Mouse (Mus musculus) C2C12 (cell line): ENCODE data around the gene Atp2c1. TPM values are rescaled to one million over a fixed set of nuclear protein-coding genes. Genes with fewer than 3 reads are reported as not detected.

Experiments
- H3K27me3 ChIP-seq: one replicate; pipeline ENCODE4 v1.6.1; 2011; ENCODE audit not compliant: control insufficient read depth, insufficient read depth, insufficient read length
- H3K36me3 ChIP-seq: one replicate; pipeline ENCODE4 v1.6.1; 2011; ENCODE audit not compliant: control insufficient read depth, insufficient read depth
- H3K4me3 ChIP-seq: one replicate; pipeline ENCODE4 v1.5.1; 2011; ENCODE audit warnings: mild to moderate bottlenecking, control low read depth; ENCODE audit not compliant: poor library complexity, insufficient read depth, severe bottlenecking
- H3K79me2 ChIP-seq: one replicate; pipeline ENCODE4 v1.6.1; 2011; ENCODE audit not compliant: control insufficient read depth, insufficient read depth
- H3K79me3 ChIP-seq: one replicate; pipeline ENCODE4 v1.6.1; 2011; ENCODE audit warnings: low read depth, control low read depth
- H3ac ChIP-seq: one replicate; pipeline ENCODE3; 2011; ENCODE audit warnings: low read depth; ENCODE audit not compliant: control insufficient read depth, insufficient read length
- CEBPB ChIP-seq: IDR thresholded peaks from one replicate; pipeline ENCODE4 v1.6.1; 2011; ENCODE audit warnings: low read depth, mild to moderate bottlenecking, control low read depth, moderate library complexity
- CTCF ChIP-seq: IDR thresholded peaks from one replicate; pipeline ENCODE4 v1.5.1; 2011; ENCODE audit not compliant: control insufficient read depth, insufficient read depth, insufficient read length
- FOSL1 ChIP-seq: IDR thresholded peaks from one replicate; pipeline ENCODE4 v1.8.0; 2011; ENCODE audit warnings: mild to moderate bottlenecking, low read length; ENCODE audit not compliant: poor library complexity, insufficient read depth, severe bottlenecking
- MAX ChIP-seq: IDR thresholded peaks from one replicate; pipeline ENCODE4 v1.6.1; 2011; ENCODE audit warnings: mild to moderate bottlenecking, control low read depth
- MYOD1 ChIP-seq: IDR thresholded peaks from one replicate; pipeline ENCODE4 v1.6.1; 2011; ENCODE audit warnings: low read depth; ENCODE audit not compliant: control insufficient read depth, insufficient read length
- MYOG ChIP-seq: IDR thresholded peaks from one replicate; pipeline ENCODE4 v1.6.1; 2011; ENCODE audit not compliant: control insufficient read depth, insufficient read length; ENCODE audit errors: extremely low read depth
- USF1 ChIP-seq: IDR thresholded peaks from one replicate; pipeline ENCODE4 v1.6.1; 2011; ENCODE audit warnings: low read depth, mild to moderate bottlenecking, control low read depth, moderate library complexity
- polyA plus RNA-seq: library from polyadenylated mRNA; unstranded; fragments of >200 nt; fragmentation: generic; extraction: Trizol; gene quantifications from one replicate; pipeline ENCODE4 v1.2.1, GENCODE M21; 2012; ENCODE audit warnings: missing spikeins

Atp2c1 gene
- polyA plus RNA-seq, 1 experiment: 20.7 TPM

DNA sequence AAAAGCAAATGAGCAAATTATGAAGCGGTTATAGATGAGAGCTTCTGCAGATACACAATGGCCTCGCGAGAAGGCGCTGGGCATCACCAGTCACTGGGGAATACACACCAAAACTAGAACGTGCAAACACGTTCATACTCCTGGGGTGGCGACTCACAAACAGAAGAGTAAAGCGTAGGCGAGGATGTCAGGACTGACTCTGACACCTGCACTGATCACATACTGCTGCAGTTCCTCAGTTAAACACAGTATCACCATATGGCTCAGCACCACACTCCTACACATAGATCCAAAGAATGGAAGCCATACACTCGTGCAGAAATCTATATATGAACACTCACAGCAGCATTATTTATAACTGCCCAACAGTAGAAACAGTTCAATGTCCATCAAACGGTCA is 43.2 kb downstream of the Atp2c1 start:
- TF ChIP-seq FOSL1: no peak
- TF ChIP-seq CEBPB: no peak
- TF ChIP-seq CTCF: no peak
- TF ChIP-seq MYOD1: no peak
- no peak for TF ChIP-seq USF1
- TF ChIP-seq MAX: no peak
- TF ChIP-seq MYOG: no peak
- Histone ChIP-seq H3K79me3 (peaks cover 29% of the 10 kb centered on the region), H3K27me3 (no peaks in the 10 kb centered on the region), H3K79me2 (peaks cover 90% of the 10 kb centered on the region), H3K36me3 (no peaks in the 10 kb centered on the region), H3ac (no peak overlapping the region), H3K4me3 (no peak overlapping the region)

DNA sequence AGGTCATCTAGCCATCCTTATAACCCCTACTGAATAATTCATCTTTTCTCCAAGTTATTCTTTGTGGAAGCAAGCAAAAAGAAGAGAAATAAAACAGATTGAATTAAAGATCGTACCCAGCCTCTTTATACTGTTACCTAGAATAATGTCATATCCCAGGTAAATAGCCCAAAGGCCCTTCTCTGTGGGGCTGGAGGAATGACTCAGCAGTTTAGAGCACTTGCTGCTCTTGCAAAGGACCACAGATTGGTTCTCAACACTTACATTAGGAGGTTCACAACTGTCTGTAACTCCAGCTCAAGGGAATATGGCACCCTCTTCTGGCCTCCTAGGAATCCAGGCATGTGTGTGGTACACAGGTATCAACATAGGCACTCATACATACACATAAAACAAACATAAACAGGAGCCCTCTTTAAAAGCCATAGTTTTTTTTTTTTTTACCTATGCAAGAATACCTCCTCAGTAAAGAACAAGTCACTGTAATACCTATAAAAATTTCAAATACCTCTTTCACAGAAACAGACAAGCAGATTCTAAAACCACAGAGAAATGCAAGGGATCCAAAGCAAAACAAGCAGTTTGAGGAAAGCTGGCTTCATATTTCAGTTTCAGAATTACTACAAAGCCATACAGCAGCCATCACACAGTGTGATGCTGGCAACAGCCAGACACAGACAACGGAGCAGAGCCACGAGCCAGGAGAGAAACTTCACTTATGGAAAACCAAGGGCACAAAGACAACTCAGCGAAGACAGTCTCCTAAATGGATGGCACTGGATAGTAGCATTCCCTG is 44.2 kb downstream of the Atp2c1 start:
- Histone ChIP-seq H3K4me3 (no peak overlapping the region), H3ac (no peak overlapping the region), H3K27me3 (no peaks in the 10 kb centered on the region), H3K36me3 (no peaks in the 10 kb centered on the region), H3K79me2 (peaks cover 90% of the 10 kb centered on the region), H3K79me3 (peaks cover 27% of the 10 kb centered on the region)
- TF ChIP-seq MAX: no peak
- TF ChIP-seq CTCF: no peak
- no peak for TF ChIP-seq MYOD1
- no peak for TF ChIP-seq USF1
- TF ChIP-seq MYOG: no peak
- no peak for TF ChIP-seq CEBPB
- no peak for TF ChIP-seq FOSL1

DNA sequence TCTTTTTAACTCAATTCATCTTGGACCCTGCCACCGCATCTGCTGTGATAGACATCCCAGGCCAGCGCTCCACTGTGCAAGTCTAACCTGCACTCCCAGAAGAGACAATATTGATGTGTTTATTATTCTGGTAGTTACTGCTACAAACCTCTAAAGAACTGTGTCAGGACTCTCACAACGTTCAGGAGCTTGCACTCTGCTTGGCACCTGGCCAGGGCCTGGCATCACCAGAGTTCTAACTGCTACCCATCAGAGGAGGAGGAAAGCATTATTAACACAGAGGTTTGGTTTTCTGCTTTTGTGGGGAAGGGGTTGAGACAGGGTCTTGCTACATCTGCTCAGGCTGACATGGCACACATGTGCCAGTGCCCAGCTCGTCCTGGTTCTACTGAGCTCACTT is 45.0 kb downstream of the Atp2c1 start:
- Histone ChIP-seq H3K36me3 (no peaks in the 10 kb centered on the region), H3K79me3 (peaks cover 27% of the 10 kb centered on the region)

DNA sequence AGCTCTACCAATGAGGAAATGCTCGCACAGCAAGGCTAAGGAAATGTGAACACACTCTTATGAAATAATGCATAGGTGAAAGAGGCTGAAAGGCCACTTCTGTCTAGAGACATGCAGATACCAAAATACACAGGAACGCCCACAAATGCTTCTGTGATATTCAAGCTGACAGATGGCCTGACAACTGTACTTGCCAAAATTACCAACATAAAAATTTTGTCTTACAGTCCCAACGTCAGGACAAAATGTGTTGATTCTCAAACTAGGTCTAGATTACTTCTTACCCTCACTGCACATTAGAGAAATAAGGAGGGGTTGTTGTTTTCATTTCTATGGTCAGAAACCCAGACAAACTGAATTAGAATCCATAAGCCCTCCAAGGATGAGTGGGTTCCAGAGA is 51.0 kb downstream of the Atp2c1 start:
- TF ChIP-seq MYOD1: no peak
- no peak for TF ChIP-seq FOSL1
- TF ChIP-seq CTCF: no peak
- TF ChIP-seq CEBPB: no peak
- TF ChIP-seq MYOG: no peak
- no peak for TF ChIP-seq USF1
- TF ChIP-seq MAX: no peak
- no peaks in the 10 kb centered on the region for H3K36me3 ChIP-seq

More for the DNA sequence above, 45.0 kb downstream of the Atp2c1 start:
- H3K4me3 ChIP-seq: no peak overlapping the region
- H3K79me2 ChIP-seq: peaks cover 90% of the 10 kb centered on the region
- no peaks in the 10 kb centered on the region for H3K27me3 ChIP-seq
- no peak for TF ChIP-seq USF1
- TF ChIP-seq MYOD1: no peak
- TF ChIP-seq CEBPB: no peak
- TF ChIP-seq MAX: no peak
- no peak for TF ChIP-seq MYOG
- TF ChIP-seq CTCF: no peak
- TF ChIP-seq FOSL1: no peak
- H3ac ChIP-seq: no peak overlapping the region

DNA sequence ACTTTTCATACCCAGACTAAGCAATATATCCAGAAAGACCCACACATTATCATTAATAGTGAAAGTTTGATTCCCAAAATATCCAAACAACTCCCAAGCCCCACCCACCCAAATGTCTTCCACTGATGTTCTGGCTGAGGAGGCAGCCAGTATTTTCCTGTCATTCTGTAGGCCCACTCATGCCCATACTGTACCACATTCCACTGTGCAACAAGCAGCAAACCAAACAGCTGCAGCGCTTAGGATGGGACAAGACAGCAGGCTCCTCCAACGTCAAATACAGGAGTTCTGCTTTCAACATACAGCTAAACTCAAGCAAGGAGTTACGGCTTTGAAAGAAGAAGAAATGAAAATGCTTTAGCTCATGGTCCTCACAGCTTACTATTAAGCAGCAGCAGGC is 52.2 kb downstream of the Atp2c1 start:
- TF ChIP-seq MAX: no peak
- TF ChIP-seq MYOD1: no peak
- TF ChIP-seq USF1: no peak
- TF ChIP-seq MYOG: no peak
- TF ChIP-seq CEBPB: no peak
- TF ChIP-seq FOSL1: no peak
- no peak for TF ChIP-seq CTCF
- Histone ChIP-seq H3K79me2 (peaks cover 44% of the 10 kb centered on the region), H3K79me3 (peaks cover 9% of the 10 kb centered on the region), H3K27me3 (no peaks in the 10 kb centered on the region), H3K4me3 (no peak overlapping the region), H3K36me3 (no peaks in the 10 kb centered on the region), H3ac (no peak overlapping the region)

More for the DNA sequence above, 51.0 kb downstream of the Atp2c1 start:
- H3K79me2 ChIP-seq: peaks cover 56% of the 10 kb centered on the region
- H3K4me3 ChIP-seq: no peak overlapping the region
- peaks cover 9% of the 10 kb centered on the region for H3K79me3 ChIP-seq
- no peak overlapping the region for H3ac ChIP-seq
- H3K27me3 ChIP-seq: no peaks in the 10 kb centered on the region
